Mouse (Mus musculus): ENCODE data around the gene Icam1.

The Icam1 gene

GRCm38 (mm10) chr9:21015571-21016130, at the start of gene Icam1:
Gene Icam1, plus strand, starts transcription at chr9:21015985.
- DNase-seq: peak; percentile 99

GRCm38 (mm10) chr9:20966008-20966407, 49.8 kb upstream of the Icam1 start:
- no peak for DNase-seq

- DNase-seq: no peak
Measured at GRCm38 (mm10) chr9:20966747-20967146, 49.0 kb upstream of the Icam1 start.

GRCm38 (mm10) chr9:20971751-20972140, 44.0 kb upstream of the Icam1 start:
- peak; percentile 97 for DNase-seq

GRCm38 (mm10) chr9:20972141-20972992, 43.4 kb upstream of the Icam1 start:
- DNase-seq: peak; percentile 99

GRCm38 (mm10) chr9:20973001-20973681, 42.6 kb upstream of the Icam1 start:
- no peak for DNase-seq

- peak; percentile 98 for DNase-seq
Measured at GRCm38 (mm10) chr9:20973682-20974075, 42.1 kb upstream of the Icam1 start.

- peak; percentile 97 for DNase-seq
Measured at GRCm38 (mm10) chr9:20975431-20976215, 40.2 kb upstream of the Icam1 start.

GRCm38 (mm10) chr9:20976216-20976960, 39.4 kb upstream of the Icam1 start, which contains the start of gene S1pr2:
Gene S1pr2, minus strand, starts transcription at chr9:20976781.
- DNase-seq: peak; percentile 99

- no peak for DNase-seq
Measured at GRCm38 (mm10) chr9:20976961-20977689, 38.7 kb upstream of the Icam1 start.

- peak; percentile 92 for DNase-seq
Measured at GRCm38 (mm10) chr9:20978409-20979095, 37.2 kb upstream of the Icam1 start.

- DNase-seq: no peak
Measured at GRCm38 (mm10) chr9:20979181-20979580, 36.6 kb upstream of the Icam1 start.

- DNase-seq: no peak
Measured at GRCm38 (mm10) chr9:20979769-20980168, 36.0 kb upstream of the Icam1 start.

GRCm38 (mm10) chr9:20982171-20982570, 33.6 kb upstream of the Icam1 start:
- DNase-seq: no peak

- no peak for DNase-seq
Measured at GRCm38 (mm10) chr9:20983169-20983568, 32.6 kb upstream of the Icam1 start.

- peak; percentile 98 for DNase-seq
Measured at GRCm38 (mm10) chr9:20986952-20987686, 28.7 kb upstream of the Icam1 start.

GRCm38 (mm10) chr9:20987953-20988352, 27.8 kb upstream of the Icam1 start:
- DNase-seq: no peak

- DNase-seq: no peak
Measured at GRCm38 (mm10) chr9:20990861-20991260, 24.9 kb upstream of the Icam1 start.

GRCm38 (mm10) chr9:20991587-20991986, 24.2 kb upstream of the Icam1 start:
- DNase-seq: no peak

Measured in heart, adult 11 months (tissue).